Mouse (Mus musculus) ES-Bruce4 (cell line): ENCODE results near the gene Sp1.

Source experiments
- CTCF ChIP-seq: IDR thresholded peaks from one replicate; pipeline ENCODE4 v1.8.1; 2011; ENCODE audit warnings: low read depth, low read length
- EP300 ChIP-seq: IDR thresholded peaks from 2 replicates; pipeline ENCODE4 v1.6.1; 2011; ENCODE audit warnings: low read depth, low read length; ENCODE audit not compliant: insufficient read depth
- POLR2A ChIP-seq: IDR thresholded peaks from one replicate; pipeline ENCODE4 v1.8.1; 2011; ENCODE audit warnings: low read length; ENCODE audit not compliant: insufficient read depth

DNA sequence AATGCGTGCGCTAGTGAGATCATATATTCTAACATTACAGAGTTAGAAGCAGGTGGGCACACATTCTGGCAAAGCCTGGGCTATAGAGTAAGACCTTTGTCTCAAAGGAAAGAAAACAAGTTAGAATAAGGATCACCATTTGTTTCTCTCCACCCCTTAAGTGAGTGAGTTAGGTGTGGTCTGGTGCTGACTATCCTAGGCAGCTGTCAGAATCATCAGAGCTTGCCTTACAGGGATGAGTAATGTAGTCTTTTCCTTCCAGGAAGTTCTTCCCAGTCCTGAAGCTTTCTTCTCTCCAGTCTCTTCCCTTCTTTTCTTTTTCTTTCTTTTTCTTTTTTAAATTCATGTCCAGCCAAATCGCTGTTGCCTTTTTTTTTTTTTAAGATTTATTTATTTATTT, 3.7 kb upstream of the Sp1 start:
- TF ChIP-seq POLR2A (no peak), EP300 (no peak), CTCF (no peak)
